20 mouse cellular contexts compared by ENCODE assay signal in the genomic region with DNA sequence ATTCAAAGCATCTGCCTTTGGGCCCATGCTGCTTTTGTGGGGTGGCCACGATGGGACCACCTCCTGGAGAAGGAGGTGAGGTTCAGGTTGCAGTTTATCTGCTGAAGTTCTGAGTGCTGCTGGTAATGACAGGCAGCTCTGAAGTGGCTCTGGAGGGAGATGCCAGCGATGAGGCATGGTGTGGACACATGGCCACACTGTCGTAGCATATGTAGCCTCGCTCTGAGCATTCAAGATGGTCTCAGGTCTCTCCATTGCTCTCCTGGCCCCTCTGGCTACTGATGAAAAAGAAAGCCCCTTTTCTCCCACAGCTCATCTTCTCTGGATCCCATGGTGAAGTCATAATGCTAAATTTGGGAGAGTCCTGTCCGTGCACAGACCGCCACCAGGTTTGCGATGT. TPM values are rescaled to one million over a fixed set of nuclear protein-coding genes. Genes with fewer than 3 reads are reported as not detected.
DNase-seq lines count a peak whose midpoint lies in the region; ATAC-seq and TF ChIP-seq lines count a peak whose summit lies in the region.
"Had no signal": no experiment of that assay in that cellular context is flagged by ENCODE, and none has a peak within 500 bp of the region (broad histone marks: within the 10 kb centered on the region; RNA-seq: fewer than 3 reads in every experiment).

No protein-coding gene starts in this region.

- peak; percentile 45 for DNase-seq in cerebellum, adult 9-10 months
- DNase-seq in cerebellum, adult 2 months, result no peak
- peak; percentile 52 to 53 for DNase-seq in cerebellum, postnatal 10 days
- peak; percentile 1 for DNase-seq in right cerebral cortex, postnatal 4 days
- no peak for DNase-seq in right cerebral cortex, postnatal 25 days
- DNase-seq: adrenal gland, adult 8-10 months; adrenal gland, postnatal 14 days; adrenal gland, postnatal 36 days; B cell, adult 2 months; cerebellum, adult 11 months; forebrain, postnatal 0 days had no signal

- H3K27me3 ChIP-seq in cerebellum, adult 2 months (ENCODE audit: control insufficient read depth, insufficient read depth, low read length), result no peaks in the 10 kb centered on the region
- H3K27me3 ChIP-seq: CH12.LX; embryonic facial prominence, embryonic 12.5 days; forebrain, embryonic 13.5 days; forebrain, embryonic 15.5 days; Patski had no signal

- no peak for ATAC-seq in cerebellum, adult (ENCODE audit: insufficient number of reproducible peaks, low FRiP score, low TSS enrichment)
- ATAC-seq: activated CD4-positive, CD25-positive, alpha-beta regulatory T cell, adult 4 months; CD4-positive, CD25-positive, alpha-beta regulatory T cell, adult 4 months; forebrain, embryonic 13.5 days; forebrain, embryonic 15.5 days; forebrain, postnatal 0 days; Patski had no signal

- no peak for TF ChIP-seq CTCF in cerebellum, adult 2 months (IDR thresholded peaks at IDR 0.05; ENCODE audit: borderline replicate concordance, insufficient read depth, low read depth, low read length)

- H3K4me1 ChIP-seq in cerebellum, adult 2 months (ENCODE audit: control insufficient read depth, insufficient read depth, low read length), result peaks cover 51% of the 10 kb centered on the region
- H3K4me1 ChIP-seq: embryonic facial prominence, embryonic 10.5 days; embryonic facial prominence, embryonic 12.5 days; forebrain, embryonic 13.5 days had no signal

- 47% methylated on average over 7 of the region's 7 CpGs for WGBS in cerebellum, adult 2 months

- H3K27ac ChIP-seq in cerebellum, adult 2 months (ENCODE audit: insufficient read depth, low read length), result no peak overlapping the region
- H3K27ac ChIP-seq: embryonic facial prominence, embryonic 10.5 days; embryonic facial prominence, embryonic 12.5 days; forebrain, embryonic 13.5 days; forebrain, embryonic 15.5 days had no signal

- TF ChIP-seq POLR2A in cerebellum, adult 2 months (IDR thresholded peaks at IDR 0.05; ENCODE audit: borderline replicate concordance, insufficient read depth, low read length), result no peak

- H3K4me3 ChIP-seq in cerebellum, adult 2 months (replicated peaks; ENCODE audit: insufficient read depth, low read depth, low read length), result no peak overlapping the region
- H3K4me3 ChIP-seq: embryonic facial prominence, embryonic 10.5 days; embryonic facial prominence, embryonic 12.5 days; forebrain, embryonic 13.5 days; forebrain, embryonic 15.5 days had no signal

RNA-seq across cellular contexts. Expression of a gene that starts 17.3 kb away (rescaled TPM):
- 1.5 and 1.8 TPM in 2 replicates for polyA plus RNA-seq in cerebellum, adult 2 months (2012; rRNA removed)

RNA-seq across cellular contexts. Expression of a gene that starts 51.7 kb away (rescaled TPM):
- 18.3 and 20.9 TPM in 2 replicates for polyA plus RNA-seq in cerebellum, adult 2 months (2012; rRNA removed)

Comparison
In these comparisons a context has a peak if more than half of its experiments do, and no peak if none do; other contexts are left out.
1. DNase-seq: peak in cerebellum, adult 9-10 months (single experiment), cerebellum, postnatal 10 days (2 of 2) and right cerebral cortex, postnatal 4 days (single experiment); none in cerebellum, adult 2 months (0 of 2) and right cerebral cortex, postnatal 25 days (single experiment).